Mouse (Mus musculus): ENCODE measurements around the gene Amz2. TPM values are rescaled to one million over a fixed set of nuclear protein-coding genes. Genes with fewer than 3 reads are reported as not detected.

The Amz2 gene
- polyA plus RNA-seq, 1 experiment: 9.0 TPM

DNA sequence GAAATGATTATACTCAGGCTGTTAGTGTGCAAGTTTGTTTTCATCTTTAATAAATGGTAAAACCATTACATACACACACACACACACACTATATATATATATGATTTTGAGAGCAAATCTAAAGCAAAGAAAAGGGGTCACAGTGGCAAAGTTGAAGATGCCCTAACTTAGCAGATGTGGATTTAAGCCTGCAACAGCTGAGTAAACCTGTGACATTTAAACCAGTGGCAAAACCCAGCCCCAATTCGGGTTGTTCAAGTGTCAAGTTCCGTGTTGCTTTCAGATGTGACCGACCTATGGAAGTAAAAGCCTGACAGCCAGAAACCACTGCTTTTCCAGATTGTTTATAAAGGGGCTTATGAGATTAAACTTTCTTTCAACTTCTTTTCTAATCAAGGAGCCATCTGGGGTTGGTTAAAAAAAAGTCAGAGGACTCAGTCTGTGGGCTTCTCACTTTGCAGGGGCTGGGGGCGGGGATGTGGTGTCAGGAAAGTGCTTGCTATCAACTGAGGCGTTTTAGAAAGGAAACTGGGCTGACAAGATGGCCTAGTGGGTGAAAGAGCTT is 16.5 kb downstream of the Amz2 start:
- TF ChIP-seq GATA1 (IDR thresholded peaks at IDR 0.05; ENCODE audit: low read length): no peak

GRCm38 (mm10) chr11:109443468-109444263 is 17.9 kb downstream of the Amz2 start:
- TF ChIP-seq GATA1 (IDR thresholded peaks at IDR 0.05; ENCODE audit: low read length): no peak

DNA sequence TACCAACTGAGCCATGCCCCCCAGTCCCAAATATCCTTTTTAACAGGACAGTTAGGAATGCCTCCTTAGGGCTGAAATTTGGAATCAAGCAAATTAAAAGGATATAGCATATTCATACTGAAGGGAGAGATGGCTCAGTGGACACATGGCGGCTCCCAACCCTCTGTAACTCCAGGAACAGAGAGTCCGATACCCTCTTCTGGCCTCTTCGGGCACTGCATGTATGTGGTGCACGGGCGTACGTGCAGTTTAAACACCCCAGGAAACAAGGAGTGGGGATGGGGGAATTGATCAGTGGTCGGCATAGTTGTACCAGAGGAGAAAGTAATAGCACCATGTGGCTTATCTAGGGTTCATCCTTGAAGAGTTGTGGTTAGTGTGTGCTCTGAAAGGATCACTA is 18.9 kb downstream of the Amz2 start:
- no peak for TF ChIP-seq GATA1 (IDR thresholded peaks at IDR 0.05; ENCODE audit: low read length)

- no peak for TF ChIP-seq GATA1 (IDR thresholded peaks at IDR 0.05; ENCODE audit: low read length)
Observed at GRCm38 (mm10) chr11:109445438-109446035, 19.8 kb downstream of the Amz2 start.

GRCm38 (mm10) chr11:109451169-109451568 is 25.4 kb downstream of the Amz2 start:
- TF ChIP-seq GATA1 (IDR thresholded peaks at IDR 0.05; ENCODE audit: low read length): no peak

DNA sequence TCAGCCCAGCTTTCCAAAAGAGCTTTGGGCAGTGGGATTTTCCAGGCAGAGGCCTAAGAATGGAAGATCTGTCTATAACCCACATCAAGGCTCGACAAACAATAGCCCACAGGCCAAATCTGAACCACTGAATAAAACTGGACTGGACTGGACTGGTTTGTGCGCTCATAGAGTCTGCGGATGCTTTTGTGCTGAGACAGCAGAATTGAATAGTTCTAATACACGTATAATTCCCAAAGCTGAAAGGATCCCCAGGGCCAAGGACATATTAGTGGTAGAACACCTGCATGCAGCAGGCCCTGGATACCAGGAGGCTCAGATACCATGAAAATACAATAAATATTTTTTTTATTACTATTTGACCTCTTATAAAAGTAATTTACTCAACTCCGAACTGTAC is 30.5 kb downstream of the Amz2 start:
- no peak for TF ChIP-seq GATA1 (IDR thresholded peaks at IDR 0.05; ENCODE audit: low read length)

- no peak for TF ChIP-seq GATA1 (IDR thresholded peaks at IDR 0.05; ENCODE audit: low read length)
Observed at GRCm38 (mm10) chr11:109458165-109458564, 32.4 kb downstream of the Amz2 start.

GRCm38 (mm10) chr11:109460586-109460985 is 34.8 kb downstream of the Amz2 start:
- no peak for TF ChIP-seq GATA1 (IDR thresholded peaks at IDR 0.05; ENCODE audit: low read length)

DNA sequence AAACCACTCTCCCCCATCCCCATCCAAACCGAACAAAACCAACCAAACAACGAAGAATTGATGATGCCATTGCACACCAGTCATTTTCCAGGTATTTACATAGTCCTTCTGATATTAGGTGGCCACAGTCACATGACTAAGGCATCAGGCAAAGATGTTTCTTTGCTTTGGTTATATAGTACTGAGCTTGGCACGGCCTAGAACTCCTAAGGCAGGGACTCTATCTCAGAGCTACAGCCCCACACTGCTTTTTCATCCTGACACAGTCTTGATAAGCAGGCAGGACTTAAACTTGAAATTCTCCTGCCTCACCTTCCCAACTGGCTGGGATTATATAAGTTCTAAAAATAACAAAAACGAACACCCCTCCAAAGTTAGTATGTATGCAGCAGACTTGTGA is 39.3 kb downstream of the Amz2 start:
- TF ChIP-seq GATA1 (IDR thresholded peaks at IDR 0.05; ENCODE audit: low read length): no peak

DNA sequence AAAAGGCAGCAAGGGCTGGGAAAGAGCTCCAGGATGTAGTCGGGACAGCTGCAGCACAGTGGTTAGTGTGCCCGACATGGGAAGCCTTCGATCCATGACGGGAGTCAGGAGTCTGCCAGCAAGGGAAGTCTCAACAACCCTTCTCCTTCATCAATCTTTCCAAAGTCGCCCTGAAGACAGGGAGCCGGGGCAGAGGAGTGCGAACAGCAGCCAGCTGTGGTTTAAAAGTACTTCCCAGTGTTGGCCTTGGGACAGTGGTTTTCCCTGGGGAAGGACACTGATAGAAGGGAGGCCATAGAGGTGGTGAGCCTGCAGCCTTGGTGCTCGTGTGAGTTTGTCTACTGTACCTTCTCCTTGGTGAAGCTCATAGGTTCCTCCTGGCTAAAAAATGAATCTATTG is 41.2 kb downstream of the Amz2 start:
- TF ChIP-seq GATA1 (IDR thresholded peaks at IDR 0.05; ENCODE audit: low read length): no peak

DNA sequence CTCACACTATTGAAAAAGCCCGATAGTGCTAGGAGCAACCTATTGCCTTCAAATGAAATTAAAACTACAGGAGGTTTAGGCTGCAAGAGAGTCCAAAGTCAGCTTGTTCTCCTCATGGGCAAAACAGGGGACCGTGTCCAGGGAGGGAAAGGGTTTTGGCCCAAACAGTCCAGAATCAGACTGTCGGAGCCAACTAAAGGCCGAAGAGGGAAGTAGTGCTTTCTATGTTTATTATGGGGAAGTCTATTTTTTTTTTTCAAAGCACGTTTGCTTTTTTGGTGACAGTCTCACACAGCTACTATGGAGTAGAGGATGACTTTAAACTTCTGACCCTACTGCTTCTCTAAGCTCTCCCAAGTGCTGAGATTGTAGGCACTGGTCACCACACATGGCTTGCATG is 42.4 kb downstream of the Amz2 start:
- no peak for TF ChIP-seq GATA1 (IDR thresholded peaks at IDR 0.05; ENCODE audit: low read length)

DNA sequence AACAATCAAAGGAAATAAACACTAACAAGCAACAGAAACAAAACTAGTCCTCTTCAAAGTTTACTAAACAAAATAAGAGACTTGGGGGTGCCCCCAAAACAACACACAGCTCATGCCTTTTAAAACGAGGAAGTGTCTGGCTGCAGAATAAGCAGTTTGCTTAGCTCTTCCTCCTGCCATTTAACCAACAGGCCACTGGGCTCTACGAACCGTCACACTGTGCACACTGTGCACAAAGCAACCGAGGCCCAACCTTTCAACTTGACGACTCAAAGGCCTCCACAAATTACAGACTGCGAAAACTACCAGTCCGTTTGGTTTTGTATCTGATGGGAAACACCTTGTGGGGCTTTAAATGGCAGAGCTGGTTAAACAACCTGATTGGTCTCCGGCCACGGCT is 44.4 kb downstream of the Amz2 start:
- TF ChIP-seq GATA1 (IDR thresholded peaks at IDR 0.05; ENCODE audit: low read length): no peak

DNA sequence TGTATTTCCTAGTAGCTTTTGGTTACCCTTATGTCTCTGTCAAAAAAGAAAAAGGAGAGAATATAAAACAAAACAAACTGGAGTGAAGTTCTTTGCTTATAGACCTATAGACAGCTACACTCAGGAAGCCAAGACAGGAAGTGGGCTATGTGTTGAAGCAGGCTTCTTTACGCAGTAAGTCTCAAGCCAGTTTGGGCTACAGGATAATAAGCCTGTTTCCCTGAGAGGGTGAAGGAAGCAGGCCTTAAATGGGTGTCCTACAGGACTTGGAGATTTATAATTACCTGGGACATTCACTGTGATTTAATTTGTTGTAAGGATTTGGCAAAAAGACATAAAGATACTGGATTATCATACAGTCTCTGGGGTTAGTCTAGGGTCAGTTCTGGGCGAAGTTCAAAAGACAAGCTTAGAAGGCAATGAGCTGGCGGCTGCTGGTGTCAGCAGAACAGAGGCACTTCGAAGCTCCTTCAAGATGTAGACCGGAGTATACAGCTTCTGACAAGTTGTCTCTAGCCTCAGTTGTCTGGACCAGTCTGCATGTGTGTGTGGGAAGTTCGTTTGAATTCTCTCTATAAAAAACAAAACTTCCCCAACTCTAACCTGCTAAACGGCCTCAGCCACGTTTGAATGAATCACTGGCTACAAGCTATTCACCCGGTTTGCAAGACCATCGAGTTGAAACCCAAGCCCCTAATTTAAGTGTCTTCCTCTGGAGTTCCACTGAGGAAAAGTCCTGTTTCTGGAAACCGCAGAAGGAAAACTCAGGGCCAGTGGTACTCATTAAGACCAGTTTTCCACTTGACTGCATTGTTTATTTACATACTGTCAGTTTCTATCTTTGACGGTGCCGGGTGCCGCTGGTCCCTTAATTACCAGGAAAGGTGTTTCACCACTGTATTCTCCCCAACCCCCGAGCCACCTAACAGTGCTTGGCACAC is 45.4 kb downstream of the Amz2 start:
- TF ChIP-seq GATA1 (IDR thresholded peaks at IDR 0.05; ENCODE audit: low read length): no peak

DNA sequence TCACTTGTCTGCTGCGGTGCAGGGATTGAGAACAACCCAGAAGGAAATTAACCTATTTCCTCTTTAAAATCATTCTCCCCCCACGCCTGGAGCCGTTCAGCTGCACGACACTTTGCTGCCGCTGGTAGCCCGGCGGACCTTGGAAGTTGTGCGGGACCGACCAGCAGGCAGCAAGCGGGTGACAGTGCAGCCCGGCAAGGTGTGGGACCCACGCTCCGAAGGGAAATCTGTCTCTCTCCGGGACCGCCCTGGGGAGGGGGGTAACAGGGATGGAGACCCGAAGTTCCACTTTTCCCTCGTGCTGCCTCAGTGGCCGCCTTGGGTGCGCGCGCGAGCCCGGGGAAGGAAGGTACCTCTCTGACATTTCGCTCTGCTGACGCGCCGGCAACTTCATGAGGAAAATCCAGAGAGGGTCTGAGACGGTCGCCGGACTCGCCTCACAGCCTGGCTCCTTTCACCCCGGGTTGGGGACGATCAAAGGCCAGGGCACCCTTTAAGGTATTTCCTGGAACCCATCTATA is 46.5 kb downstream of the Amz2 start:
- no peak for TF ChIP-seq GATA1 (IDR thresholded peaks at IDR 0.05; ENCODE audit: low read length)

DNA sequence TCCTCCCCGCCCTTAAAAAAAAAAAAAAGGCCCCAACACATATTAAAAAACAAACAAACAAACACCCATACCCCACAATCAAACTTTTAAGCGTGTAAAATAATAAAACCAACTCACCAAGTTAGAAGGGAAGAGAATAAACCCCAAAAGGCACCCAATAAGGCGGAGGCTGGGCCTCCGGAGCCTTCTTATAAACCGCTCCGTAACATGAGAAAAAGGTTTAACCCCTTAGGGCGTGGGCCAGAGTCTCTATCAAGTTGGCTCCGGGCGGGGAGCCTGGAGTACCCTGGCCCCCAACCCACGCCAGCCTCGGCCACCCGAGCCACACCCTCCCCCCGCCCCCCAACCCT is 47.0 kb downstream of the Amz2 start:
- no peak for TF ChIP-seq GATA1 (IDR thresholded peaks at IDR 0.05; ENCODE audit: low read length)

All from G1E-ER4 (cell line).